Mouse (Mus musculus) hindbrain, embryonic 16.5 days (tissue): ENCODE measurements around the gene Psma6. TPM values are rescaled to one million over a fixed set of nuclear protein-coding genes. Genes with fewer than 3 reads are reported as not detected.

Experiments used
- ATAC-seq: fragments of 200-750 bp; cut with Nextera tagmentation; 2 replicates; pipeline ENCODE4 v1.8.0; 2017; ENCODE audit warnings: moderate TSS enrichment, moderate library complexity
- H3K27ac ChIP-seq: fragments of 300-500 bp; sonication (generic); 2 replicates; pipeline ENCODE4 v1.5.1; 2014; ENCODE audit warnings: low read depth, mild to moderate bottlenecking, control low read depth, low read length, moderate library complexity
- H3K27me3 ChIP-seq: fragments of 300-500 bp; sonication (generic); replicated peaks from 2 replicates; pipeline ENCODE4 v1.6.1; 2014; ENCODE audit warnings: low read length; ENCODE audit not compliant: control insufficient read depth, insufficient read depth
- H3K36me3 ChIP-seq: fragments of 300-500 bp; sonication (generic); 2 replicates; pipeline ENCODE4 v1.6.1; 2014; ENCODE audit warnings: mild to moderate bottlenecking, low read length, moderate library complexity, mixed read lengths; ENCODE audit not compliant: control insufficient read depth, insufficient read depth
- H3K4me1 ChIP-seq: fragments of 300-500 bp; sonication (generic); 2 replicates; pipeline ENCODE4 v1.6.1; 2014; ENCODE audit warnings: low read depth, low read length; ENCODE audit not compliant: control insufficient read depth, insufficient read depth
- H3K4me2 ChIP-seq: fragments of 300-500 bp; sonication (generic); 2 replicates; pipeline ENCODE4 v1.6.1; 2014; ENCODE audit warnings: mild to moderate bottlenecking, low read length, control low read depth, moderate library complexity
- H3K4me3 ChIP-seq: fragments of 300-500 bp; sonication (generic); 2 replicates; pipeline ENCODE4 v1.5.1; 2014; ENCODE audit warnings: mild to moderate bottlenecking, low read length, control low read depth, moderate library complexity
- H3K9ac ChIP-seq: fragments of 300-500 bp; sonication (generic); 2 replicates; pipeline ENCODE4 v1.6.1; 2014; ENCODE audit warnings: low read depth, mild to moderate bottlenecking, control low read depth, low read length, moderate library complexity
- H3K9me3 ChIP-seq: fragments of 300-500 bp; sonication (generic); 2 replicates; pipeline ENCODE4 v1.6.1; 2014; ENCODE audit warnings: mild to moderate bottlenecking, low read length, moderate library complexity; ENCODE audit not compliant: control insufficient read depth
- WGBS: fragments of 180-500 bp; shearing (Covaris S2); extraction: QIAGEN DNeasy Blood & Tissue Kit; methylation state at CpG from one replicate; pipeline ENCODE4 v1.1.7; 2014; 5-methylcytosine and 5-hydroxymethylcytosine counted together
- polyA plus RNA-seq: library from polyadenylated mRNA; unstranded; fragments of >200 nt; fragmentation: Nextera tagmentation; extraction: Ambion mirVana; gene quantifications from 2 replicates; pipeline ENCODE4 v1.2.1, GENCODE M21; 2015

Psma6 gene
- polyA plus RNA-seq, 1 experiment from 2014 or later = 402 TPM

DNA sequence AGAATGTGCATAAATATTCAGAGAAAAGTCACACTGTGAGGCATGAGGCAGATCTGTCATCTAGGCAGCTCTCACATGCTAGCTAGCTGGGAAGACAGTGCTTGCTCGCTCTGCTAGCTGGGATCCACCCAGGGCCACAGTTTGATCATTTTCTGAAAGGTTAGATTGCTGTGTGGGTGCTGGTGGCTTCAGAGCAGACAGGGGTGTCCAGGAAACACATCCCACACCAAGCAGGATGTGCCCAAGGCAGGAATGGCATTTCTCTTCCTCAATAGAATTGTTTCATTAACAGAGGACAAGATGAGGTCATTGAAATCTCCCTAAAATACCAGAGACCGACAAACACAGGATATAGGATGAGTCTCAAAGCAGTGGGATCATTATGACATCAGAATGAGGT is 18.9 kb upstream of the Psma6 start:
- Histone ChIP-seq H3K4me1 (no peaks in the 10 kb centered on the region), H3K9ac (no peak overlapping the region), H3K4me3 (no peak overlapping the region), H3K9me3 (no peaks in the 10 kb centered on the region), H3K27ac (no peak overlapping the region), H3K36me3 (no peaks in the 10 kb centered on the region), H3K4me2 (no peak overlapping the region), H3K27me3 (no peaks in the 10 kb centered on the region)
- WGBS = 65% methylated on average over 2 of the region's 2 CpGs
- no peak for ATAC-seq

DNA sequence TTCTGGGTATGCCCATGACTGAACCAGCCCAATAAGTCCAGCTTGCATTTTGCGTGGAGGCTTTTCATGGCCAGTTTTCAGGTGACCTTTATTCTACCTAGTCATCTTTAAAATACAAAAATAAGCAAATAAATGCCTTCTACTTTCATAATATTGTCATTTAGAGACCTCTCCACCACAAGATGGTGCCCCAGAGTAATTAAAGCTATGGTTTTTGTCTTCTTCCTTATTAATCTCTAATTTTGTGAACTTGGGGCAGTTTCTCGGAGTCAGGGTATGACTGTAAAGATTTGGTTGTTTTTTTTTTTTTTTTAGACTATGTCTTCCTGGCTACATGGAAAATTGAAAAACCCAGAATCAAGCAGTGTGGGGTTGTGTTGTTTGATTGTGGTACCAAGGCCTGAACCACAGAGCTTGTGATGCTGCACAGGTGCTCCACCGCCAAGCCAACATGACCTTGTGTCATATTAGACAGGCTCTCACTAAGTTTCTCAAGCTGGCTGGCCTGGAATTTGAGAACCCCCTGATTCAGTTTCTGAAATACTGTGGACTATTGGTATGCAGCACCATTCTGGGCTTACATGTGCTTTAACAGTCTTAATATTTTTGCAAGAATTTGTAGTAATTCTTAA is 11.5 kb upstream of the Psma6 start:
- no peak overlapping the region for H3K27ac ChIP-seq
- WGBS = 80% methylated on average over 3 of the region's 3 CpGs
- H3K4me2 ChIP-seq = no peak overlapping the region
- H3K9me3 ChIP-seq = no peaks in the 10 kb centered on the region
- H3K4me3 ChIP-seq = no peak overlapping the region
- H3K9ac ChIP-seq = no peak overlapping the region
- no peaks in the 10 kb centered on the region for H3K27me3 ChIP-seq
- H3K4me1 ChIP-seq = no peaks in the 10 kb centered on the region
- ATAC-seq = no peak
- no peaks in the 10 kb centered on the region for H3K36me3 ChIP-seq

DNA sequence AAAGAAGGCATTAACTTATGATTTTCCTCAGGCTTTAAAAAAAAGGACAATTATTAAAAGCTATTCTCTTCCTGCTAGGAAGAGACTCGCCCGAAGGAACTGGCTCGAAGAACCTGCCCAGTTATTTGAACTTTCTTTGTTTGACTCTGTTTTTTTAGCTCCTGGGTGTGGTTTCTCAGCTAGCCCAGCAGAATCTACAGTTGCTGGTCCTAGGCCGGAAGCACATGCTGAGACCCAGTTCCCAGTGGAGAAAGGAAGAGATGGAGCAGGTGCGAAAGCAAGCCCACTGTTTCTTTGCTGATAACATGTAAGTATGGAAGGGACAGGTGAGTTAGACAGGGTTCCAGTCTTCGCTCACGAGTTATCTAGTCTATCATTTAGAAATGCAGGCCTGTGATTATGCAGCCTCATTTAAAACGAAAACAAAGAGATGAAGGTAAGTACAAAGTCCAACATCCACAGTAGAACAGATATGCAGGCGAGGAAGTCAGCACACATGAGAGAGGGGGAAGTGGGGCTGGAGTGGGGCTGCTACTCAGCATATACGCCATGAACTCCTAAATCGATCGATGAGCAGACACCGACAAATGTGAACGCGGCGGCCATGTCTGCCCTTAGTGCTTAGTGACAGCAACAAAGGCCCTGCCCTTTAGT is 6.9 kb upstream of the Psma6 start:
- no peak for ATAC-seq
- Histone ChIP-seq H3K27me3 (no peaks in the 10 kb centered on the region), H3K9me3 (no peaks in the 10 kb centered on the region), H3K4me2 (no peak overlapping the region), H3K9ac (no peak overlapping the region), H3K36me3 (no peaks in the 10 kb centered on the region), H3K27ac (no peak overlapping the region), H3K4me3 (no peak overlapping the region), H3K4me1 (no peaks in the 10 kb centered on the region)
- WGBS = 90% methylated on average over 16 of the region's 16 CpGs

- Histone ChIP-seq H3K9me3 (no peaks in the 10 kb centered on the region), H3K27me3 (no peaks in the 10 kb centered on the region), H3K4me1 (no peaks in the 10 kb centered on the region), H3K27ac (no peak overlapping the region), H3K4me2 (no peak overlapping the region), H3K9ac (no peak overlapping the region), H3K36me3 (no peaks in the 10 kb centered on the region), H3K4me3 (no peak overlapping the region)
- 76% methylated on average over 6 of the region's 6 CpGs for WGBS
- no peak for ATAC-seq
These were observed 6.4 kb upstream of the Psma6 start for GRCm38 (mm10) chr12:55377610-55377980.

- H3K27ac ChIP-seq = no peak overlapping the region
- no peak overlapping the region for H3K4me2 ChIP-seq
- H3K4me1 ChIP-seq = no peaks in the 10 kb centered on the region
- no peaks in the 10 kb centered on the region for H3K27me3 ChIP-seq
- H3K9ac ChIP-seq = no peak overlapping the region
- no peaks in the 10 kb centered on the region for H3K36me3 ChIP-seq
- H3K4me3 ChIP-seq = no peak overlapping the region
- ATAC-seq = no peak
- 96% methylated on average over 3 of the region's 3 CpGs for WGBS
- no peaks in the 10 kb centered on the region for H3K9me3 ChIP-seq
These were observed 804 bp downstream of the Psma6 start for GRCm38 (mm10) chr12:55384826-55385225.

GRCm38 (mm10) chr12:55385931-55386330 is 1.9 kb downstream of the Psma6 start:
- Histone ChIP-seq H3K4me3 (no peak overlapping the region), H3K4me1 (no peaks in the 10 kb centered on the region), H3K4me2 (no peak overlapping the region), H3K27ac (no peak overlapping the region), H3K9ac (no peak overlapping the region), H3K36me3 (no peaks in the 10 kb centered on the region), H3K27me3 (no peaks in the 10 kb centered on the region), H3K9me3 (no peaks in the 10 kb centered on the region)
- no peak for ATAC-seq
- WGBS = 27% methylated on average over 6 of the region's 6 CpGs

DNA sequence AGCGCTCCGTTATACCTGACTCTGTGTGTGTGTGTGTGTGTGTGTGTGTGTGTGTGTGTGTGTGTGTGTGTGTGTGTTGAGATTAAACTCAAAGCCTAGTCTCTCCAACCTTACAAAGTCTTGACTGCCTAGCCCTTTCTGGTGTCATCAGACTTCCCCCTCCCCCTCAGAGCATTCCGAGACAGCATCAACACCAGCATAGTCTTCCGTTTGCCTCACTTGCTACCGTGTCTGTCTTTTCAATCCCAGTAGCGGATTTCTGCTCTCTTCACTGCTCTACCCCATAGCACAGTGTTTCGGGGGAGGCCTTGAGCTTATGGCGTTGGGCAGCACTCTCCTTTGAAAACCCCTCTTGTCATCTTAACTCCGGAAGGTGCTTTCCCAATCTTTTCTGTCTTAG is 2.4 kb downstream of the Psma6 start:
- no peaks in the 10 kb centered on the region for H3K36me3 ChIP-seq
- H3K27me3 ChIP-seq = no peaks in the 10 kb centered on the region
- no peak for ATAC-seq
- no peak overlapping the region for H3K27ac ChIP-seq
- no peak overlapping the region for H3K4me3 ChIP-seq
- H3K4me2 ChIP-seq = no peak overlapping the region
- H3K4me1 ChIP-seq = no peaks in the 10 kb centered on the region
- WGBS = 80% methylated on average over 8 of the region's 9 CpGs
- H3K9ac ChIP-seq = no peak overlapping the region
- no peaks in the 10 kb centered on the region for H3K9me3 ChIP-seq

DNA sequence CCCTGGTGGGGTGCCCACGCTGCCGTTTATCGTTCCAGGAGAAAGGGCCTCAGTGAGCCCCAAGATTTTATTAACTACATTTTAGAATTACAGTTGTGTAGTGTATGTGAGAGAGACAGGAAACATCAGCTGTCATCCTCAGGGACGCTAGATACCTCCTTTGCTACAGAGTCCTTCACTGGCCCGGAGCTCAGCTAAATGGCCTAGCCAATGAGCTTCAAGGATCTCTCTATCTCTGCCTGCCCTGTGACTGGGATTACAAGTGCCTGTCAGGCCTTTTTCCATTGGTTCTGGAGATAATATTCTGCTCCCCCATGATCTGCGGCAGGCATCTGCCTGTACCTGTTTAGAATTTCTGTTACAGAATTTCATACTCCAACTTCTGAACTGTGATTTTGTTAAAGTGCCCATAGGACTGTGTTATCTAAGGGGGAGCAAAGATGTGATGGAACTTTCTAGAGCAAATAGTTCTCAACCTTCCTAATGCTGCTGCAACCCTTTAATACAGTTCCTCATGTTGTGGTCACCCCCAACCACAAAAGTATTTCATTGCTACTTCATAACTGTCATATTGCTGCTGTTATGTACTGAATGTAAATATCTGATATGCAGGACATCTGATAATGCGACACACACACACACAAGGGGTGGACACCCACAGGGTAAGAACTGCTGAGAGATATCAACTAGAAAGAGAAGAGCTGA is 3.2 kb downstream of the Psma6 start:
- WGBS = 86% methylated on average over 7 of the region's 7 CpGs
- no peak for ATAC-seq

DNA sequence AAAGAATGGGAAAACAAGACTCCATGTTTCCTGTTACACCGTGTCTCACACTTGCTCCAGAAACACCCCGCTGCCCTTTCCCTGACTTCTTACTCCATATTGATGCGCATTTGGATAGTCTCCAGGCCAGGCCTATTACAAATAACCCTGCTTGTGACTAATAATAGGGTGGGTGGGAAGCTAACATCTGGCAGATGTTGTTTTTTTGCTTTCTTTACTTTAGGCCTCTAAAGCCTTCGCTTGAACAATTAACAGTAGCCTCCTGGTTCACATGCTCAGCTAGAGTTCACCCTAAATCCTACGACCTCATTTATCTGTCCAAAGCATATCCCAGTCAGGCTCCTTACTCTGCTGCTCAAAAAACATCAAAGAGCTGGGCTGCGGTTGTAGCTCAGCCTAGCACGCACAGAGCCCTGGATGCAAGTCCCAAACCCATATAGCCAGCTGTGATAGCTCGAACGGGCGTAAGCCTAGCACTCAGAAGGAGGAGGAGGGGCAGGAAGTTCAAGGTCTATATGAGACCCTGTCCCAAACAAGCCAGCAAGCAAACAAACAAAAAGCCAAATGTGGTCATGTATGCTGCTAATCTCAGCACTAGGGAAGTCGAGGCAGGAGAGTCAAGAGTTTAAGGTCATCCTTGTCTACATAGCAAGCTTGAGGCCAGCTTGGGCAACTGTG is 3.9 kb downstream of the Psma6 start:
- H3K36me3 ChIP-seq = no peaks in the 10 kb centered on the region
- ATAC-seq = no peak
- no peak overlapping the region for H3K4me3 ChIP-seq
- no peaks in the 10 kb centered on the region for H3K4me1 ChIP-seq
- H3K9ac ChIP-seq = no peak overlapping the region
- WGBS = 63% methylated on average over 11 of the region's 11 CpGs
- no peaks in the 10 kb centered on the region for H3K9me3 ChIP-seq
- H3K27me3 ChIP-seq = no peaks in the 10 kb centered on the region
- no peak overlapping the region for H3K4me2 ChIP-seq
- no peak overlapping the region for H3K27ac ChIP-seq

More for the DNA sequence above, 3.2 kb downstream of the Psma6 start:
- Histone ChIP-seq H3K27me3 (no peaks in the 10 kb centered on the region), H3K27ac (no peak overlapping the region), H3K9me3 (no peaks in the 10 kb centered on the region), H3K9ac (no peak overlapping the region), H3K4me2 (no peak overlapping the region), H3K36me3 (no peaks in the 10 kb centered on the region), H3K4me1 (no peaks in the 10 kb centered on the region), H3K4me3 (no peak overlapping the region)
